Mouse (Mus musculus) layer of hippocampus, adult 8-10 months (tissue): ENCODE data around the gene Cd47. TPM values are rescaled to one million over a fixed set of nuclear protein-coding genes. Genes with fewer than 3 reads are reported as not detected.

ENCODE experiments used
- DNase-seq, 2 experiments: peaks; one replicate each; pipeline ENCODE4 v3.0.0; 2022; ENCODE audit warnings: low spot score in 2 of 2
- total RNA-seq, 4 experiments: library from RNA; stranded (reverse); gene quantifications; 2 replicates each; pipeline ENCODE4 v1.2.4; 2022

Gene Cd47
- total RNA-seq, 4 experiments from 2014 or later, result 206 to 235 (median 218) TPM

- no peak for DNase-seq
Observed at GRCm38 (mm10) chr16:49832339-49832738, 32.0 kb downstream of the Cd47 start.

GRCm38 (mm10) chr16:49834130-49834693 lies 33.9 kb downstream of the Cd47 start:
- DNase-seq, result no peak

GRCm38 (mm10) chr16:49836634-49837164 lies 36.4 kb downstream of the Cd47 start:
- no peak for DNase-seq

GRCm38 (mm10) chr16:49838923-49839322 lies 38.6 kb downstream of the Cd47 start:
- DNase-seq, result no peak

- peak; percentile 18 to 26 for DNase-seq
Observed at GRCm38 (mm10) chr16:49839681-49840535, 39.6 kb downstream of the Cd47 start.

- DNase-seq, result no peak
Observed at GRCm38 (mm10) chr16:49843723-49844122, 43.4 kb downstream of the Cd47 start.

GRCm38 (mm10) chr16:49847224-49848003 lies 47.1 kb downstream of the Cd47 start:
- DNase-seq, result no peak

- no peak for DNase-seq
Observed at GRCm38 (mm10) chr16:49848651-49849050, 48.3 kb downstream of the Cd47 start.

- no peak for DNase-seq
Observed at GRCm38 (mm10) chr16:49852940-49853339, 52.6 kb downstream of the Cd47 start.

- DNase-seq, result no peak
Observed at GRCm38 (mm10) chr16:49853633-49854032, 53.3 kb downstream of the Cd47 start.

- no peak for DNase-seq
Observed at GRCm38 (mm10) chr16:49854194-49854593, 53.9 kb downstream of the Cd47 start.

- DNase-seq, result peak; percentile 85 to 91
Observed at GRCm38 (mm10) chr16:49854931-49855835, 54.9 kb downstream of the Cd47 start.

- no peak for DNase-seq
Observed at GRCm38 (mm10) chr16:49855836-49856503, 55.6 kb downstream of the Cd47 start.

GRCm38 (mm10) chr16:49856661-49857060 lies 56.3 kb downstream of the Cd47 start:
- DNase-seq, result no peak

GRCm38 (mm10) chr16:49857504-49858160 lies 57.3 kb downstream of the Cd47 start:
- DNase-seq, result no peak

- no peak for DNase-seq
Observed at GRCm38 (mm10) chr16:49858161-49858906, 58.0 kb downstream of the Cd47 start.

- DNase-seq, result no peak
Observed at GRCm38 (mm10) chr16:49858907-49859853, 58.8 kb downstream of the Cd47 start.

- DNase-seq, result no peak
Observed at GRCm38 (mm10) chr16:49861986-49862385, 61.7 kb downstream of the Cd47 start.
